Mouse (Mus musculus): ENCODE results near the gene Prkn. TPM values are rescaled to one million over a fixed set of nuclear protein-coding genes. Genes with fewer than 3 reads are reported as not detected.

Prkn gene
- polyA plus RNA-seq, 1 experiment from 2014 or later: 2.1 TPM

DNA sequence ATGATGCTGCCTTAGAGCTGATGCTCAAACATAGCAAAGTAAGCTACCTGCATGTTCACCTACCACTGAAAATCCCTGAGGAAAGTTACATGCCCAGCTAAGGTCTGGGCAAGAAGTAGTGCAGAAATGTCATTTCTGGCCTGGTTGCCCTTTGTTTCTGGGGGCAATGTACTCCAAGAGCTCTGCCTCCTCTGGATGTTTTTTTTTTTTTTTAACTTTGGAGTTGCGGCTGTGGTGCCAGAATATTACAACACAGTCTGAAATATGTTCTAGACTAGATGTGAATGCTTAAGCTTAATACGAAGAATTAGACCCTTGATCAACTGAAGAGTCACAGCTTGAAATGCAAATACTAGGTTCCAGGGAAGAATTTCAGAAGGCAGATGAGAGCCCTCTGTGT lies 911.1 kb downstream of the Prkn start:
- H3K9me3 ChIP-seq: no peaks in the 10 kb centered on the region
- no peaks in the 10 kb centered on the region for H3K36me3 ChIP-seq
- no peaks in the 10 kb centered on the region for H3K27me3 ChIP-seq
- H3K4me2 ChIP-seq (replicated peaks): no peak overlapping the region
- no peak overlapping the region for H3K4me3 ChIP-seq
- no peak overlapping the region for H3K9ac ChIP-seq
- no peak overlapping the region for H3K27ac ChIP-seq
- 87% methylated on average over 2 of the region's 2 CpGs for WGBS
- ATAC-seq (ENCODE audit: low FRiP score, low read depth): no peak
- H3K4me1 ChIP-seq: no peaks in the 10 kb centered on the region

DNA sequence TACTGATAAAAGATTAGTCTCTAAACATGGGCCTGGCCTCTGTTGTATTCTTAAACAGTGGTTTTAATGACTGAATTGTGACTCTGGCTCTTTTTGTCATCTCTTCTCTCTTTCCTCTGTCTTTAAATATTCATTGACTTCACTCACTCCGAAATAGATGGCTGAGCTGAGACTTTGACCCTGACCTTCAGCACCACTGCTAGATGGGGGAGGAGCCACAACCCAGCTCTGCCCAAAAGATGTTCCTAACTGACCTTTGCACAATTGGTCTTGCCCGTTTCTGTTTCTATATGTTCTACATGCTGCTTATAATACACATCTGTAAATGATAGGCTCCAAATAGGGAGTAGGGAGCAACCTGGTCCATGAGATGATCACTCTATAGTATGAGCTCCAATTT lies 912.5 kb downstream of the Prkn start:
- Histone ChIP-seq H3K4me1 (no peaks in the 10 kb centered on the region), H3K27ac (no peak overlapping the region), H3K9ac (no peak overlapping the region), H3K9me3 (no peaks in the 10 kb centered on the region), H3K27me3 (no peaks in the 10 kb centered on the region), H3K4me2 (replicated peaks) (no peak overlapping the region), H3K36me3 (no peaks in the 10 kb centered on the region), H3K4me3 (no peak overlapping the region)
- no peak for ATAC-seq (ENCODE audit: low FRiP score, low read depth)
- WGBS: 47% methylated on average over 2 of the region's 2 CpGs

DNA sequence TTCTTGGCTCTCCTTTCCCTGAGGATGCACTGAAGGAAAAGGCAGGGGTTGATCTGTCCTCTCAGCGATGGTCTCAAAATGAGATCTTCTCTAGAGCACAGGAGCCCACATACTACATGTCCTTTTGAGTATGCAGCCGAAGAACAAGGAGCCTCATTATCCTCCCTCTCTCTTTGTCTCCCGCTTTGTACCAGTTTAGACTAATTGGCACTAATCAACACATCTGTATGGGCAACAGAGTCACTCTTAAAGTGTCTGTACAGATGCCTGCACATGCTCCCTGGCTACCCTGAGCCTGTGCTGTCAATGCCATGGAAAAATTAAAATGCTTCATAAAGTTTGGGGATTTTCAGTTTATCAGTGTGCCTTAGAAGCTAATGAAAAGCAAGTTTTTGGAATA lies 924.9 kb downstream of the Prkn start:
- no peak overlapping the region for H3K9ac ChIP-seq
- H3K27me3 ChIP-seq: no peaks in the 10 kb centered on the region
- 0 out of 2 replicates have a peak, but pooled peaks cover 5% of the 10 kb centered on the region for H3K4me1 ChIP-seq
- H3K36me3 ChIP-seq: no peaks in the 10 kb centered on the region
- ATAC-seq (ENCODE audit: low FRiP score, low read depth): no peak
- H3K4me3 ChIP-seq: no peak overlapping the region
- H3K4me2 ChIP-seq (replicated peaks): no peak overlapping the region
- H3K27ac ChIP-seq: no peak overlapping the region
- WGBS: 63% methylated on average over 3 of the region's 3 CpGs
- no peaks in the 10 kb centered on the region for H3K9me3 ChIP-seq

DNA sequence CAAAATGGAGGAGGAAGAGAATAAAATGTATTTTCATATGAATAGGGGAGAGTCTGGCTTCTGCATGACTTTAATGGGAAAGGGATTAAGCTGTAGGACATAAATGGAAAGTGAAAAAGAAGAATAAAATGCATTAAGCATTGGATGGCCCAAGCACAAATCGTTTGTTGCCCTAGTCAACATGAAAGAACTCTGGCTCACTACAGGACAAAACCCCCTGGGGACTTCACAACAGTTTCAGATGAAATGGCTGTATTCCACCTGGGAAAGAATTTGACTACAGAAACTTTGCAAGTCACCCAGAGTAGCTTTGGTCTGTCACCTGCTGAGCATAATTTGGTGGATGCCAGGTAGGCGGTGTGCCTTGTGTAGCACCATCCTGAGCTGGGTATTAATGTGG lies 925.4 kb downstream of the Prkn start:
- H3K9ac ChIP-seq: no peak overlapping the region
- H3K4me3 ChIP-seq: no peak overlapping the region
- no peaks in the 10 kb centered on the region for H3K9me3 ChIP-seq
- 0 out of 2 replicates have a peak, but pooled peaks cover 5% of the 10 kb centered on the region for H3K4me1 ChIP-seq
- no peak overlapping the region for H3K27ac ChIP-seq
- no peaks in the 10 kb centered on the region for H3K27me3 ChIP-seq
- ATAC-seq (ENCODE audit: low FRiP score, low read depth): no peak
- no peak overlapping the region for H3K4me2 ChIP-seq (replicated peaks)
- no peaks in the 10 kb centered on the region for H3K36me3 ChIP-seq
- WGBS: 36% methylated on average over 2 of the region's 2 CpGs

DNA sequence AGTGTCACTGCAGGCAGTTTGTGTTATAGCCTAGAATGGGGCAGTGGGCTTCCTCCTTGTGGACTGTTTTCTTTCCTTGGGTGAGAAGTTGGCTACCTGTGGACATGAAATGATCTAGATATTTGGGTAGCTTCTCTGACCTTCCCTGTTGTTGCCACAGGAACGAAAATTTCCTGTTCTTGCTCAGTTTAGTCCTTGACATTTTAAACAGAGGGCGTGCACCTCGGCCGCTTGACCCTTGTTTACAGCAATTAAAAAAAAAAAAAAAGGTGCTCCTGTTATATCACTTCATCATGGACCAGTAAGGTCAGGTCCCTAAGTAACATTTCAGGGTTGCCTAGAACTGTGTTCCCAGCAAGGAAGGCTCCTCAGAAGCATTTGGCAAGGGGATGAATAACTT lies 927.1 kb downstream of the Prkn start:
- Histone ChIP-seq H3K4me3 (no peak overlapping the region), H3K4me1 (0 out of 2 replicates have a peak, but pooled peaks cover 5% of the 10 kb centered on the region), H3K9me3 (no peaks in the 10 kb centered on the region), H3K27me3 (no peaks in the 10 kb centered on the region), H3K27ac (no peak overlapping the region), H3K36me3 (no peaks in the 10 kb centered on the region), H3K9ac (no peak overlapping the region), H3K4me2 (replicated peaks) (no peak overlapping the region)
- no peak for ATAC-seq (ENCODE audit: low FRiP score, low read depth)
- 69% methylated on average over 4 of the region's 4 CpGs for WGBS

DNA sequence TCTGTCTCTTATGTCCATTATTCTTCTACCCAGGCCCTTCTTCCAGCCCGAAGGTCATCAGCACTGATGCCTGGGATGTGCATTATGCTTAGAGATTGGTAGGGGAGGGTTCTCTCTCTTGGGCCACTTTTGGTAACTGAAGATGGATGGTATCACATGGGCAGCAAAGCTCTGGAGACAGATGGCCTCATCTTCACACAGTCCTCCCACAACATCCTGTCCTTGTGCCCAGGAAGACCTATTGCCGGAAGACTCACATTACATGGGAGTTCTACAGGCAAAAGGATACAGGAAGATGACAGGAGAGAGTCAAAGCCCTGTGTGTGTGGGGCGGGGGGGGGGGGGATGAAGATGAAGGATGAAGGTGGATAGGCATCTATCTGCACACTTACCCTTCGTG lies 928.2 kb downstream of the Prkn start:
- Histone ChIP-seq H3K4me1 (0 out of 2 replicates have a peak, but pooled peaks cover 5% of the 10 kb centered on the region), H3K4me3 (no peak overlapping the region), H3K9me3 (no peaks in the 10 kb centered on the region), H3K27ac (no peak overlapping the region), H3K36me3 (no peaks in the 10 kb centered on the region), H3K9ac (no peak overlapping the region), H3K4me2 (replicated peaks) (no peak overlapping the region), H3K27me3 (no peaks in the 10 kb centered on the region)
- no peak for ATAC-seq (ENCODE audit: low FRiP score, low read depth)
- WGBS: 80% methylated on average over 4 of the region's 4 CpGs

DNA sequence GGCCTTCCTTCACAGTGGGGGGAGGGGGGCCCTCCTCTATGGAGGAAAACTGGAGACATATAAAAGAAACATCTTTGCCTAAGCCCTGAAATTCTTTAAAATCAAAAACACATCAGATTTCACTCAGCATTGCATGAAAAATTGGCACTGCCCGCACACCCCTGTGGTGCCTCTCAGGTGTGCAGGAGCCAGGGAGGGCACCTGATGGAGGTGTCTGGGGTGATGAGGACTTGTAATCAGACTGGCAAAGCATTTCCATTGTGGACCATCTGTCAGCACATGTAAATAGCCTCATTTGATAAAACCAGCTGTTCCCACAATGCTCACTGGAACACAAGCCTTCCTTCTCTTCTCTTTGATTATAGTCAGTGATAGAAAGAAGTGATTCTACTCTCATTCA lies 928.8 kb downstream of the Prkn start:
- Histone ChIP-seq H3K27me3 (no peaks in the 10 kb centered on the region), H3K9me3 (no peaks in the 10 kb centered on the region), H3K27ac (no peak overlapping the region), H3K36me3 (no peaks in the 10 kb centered on the region), H3K4me3 (no peak overlapping the region), H3K4me2 (replicated peaks) (no peak overlapping the region), H3K9ac (no peak overlapping the region), H3K4me1 (0 out of 2 replicates have a peak, but pooled peaks cover 5% of the 10 kb centered on the region)
- WGBS: 77% methylated on average over 1 of the region's 1 CpGs
- ATAC-seq (ENCODE audit: low FRiP score, low read depth): no peak

DNA sequence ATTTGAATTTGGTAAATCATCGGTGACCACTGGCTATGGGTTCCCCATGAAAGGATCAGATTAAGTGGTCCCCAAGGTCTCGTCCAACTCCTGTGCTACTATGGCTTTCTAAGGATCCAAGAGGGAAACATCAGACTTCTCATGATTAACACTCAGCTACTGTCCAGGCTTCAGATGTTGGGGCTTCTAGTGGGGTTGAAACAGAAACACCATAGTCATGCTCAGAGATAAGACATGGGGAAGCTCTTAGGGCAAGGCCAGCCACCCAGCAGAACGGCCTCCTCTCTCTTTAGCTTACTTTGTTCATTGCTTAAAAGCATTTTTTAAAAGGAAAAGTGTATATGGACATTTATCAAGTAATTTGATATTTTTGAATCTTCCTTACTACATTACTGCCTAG lies 929.3 kb downstream of the Prkn start:
- H3K36me3 ChIP-seq: no peaks in the 10 kb centered on the region
- 76% methylated on average over 3 of the region's 3 CpGs for WGBS
- no peak overlapping the region for H3K4me3 ChIP-seq
- no peaks in the 10 kb centered on the region for H3K27me3 ChIP-seq
- H3K9ac ChIP-seq: no peak overlapping the region
- H3K4me2 ChIP-seq (replicated peaks): no peak overlapping the region
- 0 out of 2 replicates have a peak, but pooled peaks cover 5% of the 10 kb centered on the region for H3K4me1 ChIP-seq
- no peaks in the 10 kb centered on the region for H3K9me3 ChIP-seq
- no peak for ATAC-seq (ENCODE audit: low FRiP score, low read depth)
- H3K27ac ChIP-seq: no peak overlapping the region

DNA sequence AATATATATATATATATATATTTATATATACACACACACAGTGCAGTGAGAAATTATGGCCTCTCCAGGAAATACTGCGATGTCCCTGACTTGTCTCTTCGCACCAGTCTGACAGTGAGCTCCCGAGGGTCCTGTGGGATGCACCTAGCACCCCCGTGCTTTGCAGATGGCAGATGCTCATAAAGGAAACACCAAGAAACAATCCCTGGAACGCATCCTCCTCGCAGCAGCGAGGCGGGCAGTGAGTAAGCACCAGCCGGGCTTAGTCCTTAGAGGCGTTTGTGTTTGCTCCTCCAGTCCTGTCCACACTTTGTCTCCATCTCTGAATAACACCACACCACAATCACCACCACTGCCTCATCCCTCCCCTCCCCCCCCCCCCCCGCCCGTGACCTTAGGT lies 939.4 kb downstream of the Prkn start:
- WGBS: 82% methylated on average over 11 of the region's 12 CpGs
- no peaks in the 10 kb centered on the region for H3K9me3 ChIP-seq
- no peak overlapping the region for H3K27ac ChIP-seq
- no peaks in the 10 kb centered on the region; the same call in 1 of the 2 replicates for H3K4me1 ChIP-seq
- H3K9ac ChIP-seq: no peak overlapping the region
- no peak overlapping the region for H3K4me2 ChIP-seq (replicated peaks)
- no peaks in the 10 kb centered on the region for H3K27me3 ChIP-seq
- no peak for ATAC-seq (ENCODE audit: low FRiP score, low read depth)
- no peaks in the 10 kb centered on the region for H3K36me3 ChIP-seq
- no peak overlapping the region for H3K4me3 ChIP-seq

DNA sequence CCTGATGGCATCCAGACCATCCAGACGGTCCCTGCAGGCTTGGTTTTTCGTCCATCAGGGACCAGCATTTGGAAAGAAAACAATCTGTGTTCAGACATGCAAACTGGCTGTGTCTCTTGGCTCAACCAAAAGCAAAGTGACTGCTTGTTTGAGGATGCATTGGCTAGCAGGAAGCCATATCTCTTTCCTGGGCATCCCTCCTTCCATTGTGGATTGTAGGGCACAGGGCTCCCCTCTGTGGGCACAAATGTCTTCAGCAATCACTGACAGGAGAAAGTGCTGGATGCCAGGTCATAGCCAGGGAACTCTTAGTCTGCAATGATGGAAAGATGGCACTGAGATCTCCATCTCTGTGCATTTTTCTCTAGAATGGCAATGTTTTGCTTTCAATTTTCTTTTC lies 939.8 kb downstream of the Prkn start:
- H3K4me2 ChIP-seq (replicated peaks): no peak overlapping the region
- 33% methylated on average over 2 of the region's 2 CpGs for WGBS
- no peaks in the 10 kb centered on the region for H3K36me3 ChIP-seq

DNA sequence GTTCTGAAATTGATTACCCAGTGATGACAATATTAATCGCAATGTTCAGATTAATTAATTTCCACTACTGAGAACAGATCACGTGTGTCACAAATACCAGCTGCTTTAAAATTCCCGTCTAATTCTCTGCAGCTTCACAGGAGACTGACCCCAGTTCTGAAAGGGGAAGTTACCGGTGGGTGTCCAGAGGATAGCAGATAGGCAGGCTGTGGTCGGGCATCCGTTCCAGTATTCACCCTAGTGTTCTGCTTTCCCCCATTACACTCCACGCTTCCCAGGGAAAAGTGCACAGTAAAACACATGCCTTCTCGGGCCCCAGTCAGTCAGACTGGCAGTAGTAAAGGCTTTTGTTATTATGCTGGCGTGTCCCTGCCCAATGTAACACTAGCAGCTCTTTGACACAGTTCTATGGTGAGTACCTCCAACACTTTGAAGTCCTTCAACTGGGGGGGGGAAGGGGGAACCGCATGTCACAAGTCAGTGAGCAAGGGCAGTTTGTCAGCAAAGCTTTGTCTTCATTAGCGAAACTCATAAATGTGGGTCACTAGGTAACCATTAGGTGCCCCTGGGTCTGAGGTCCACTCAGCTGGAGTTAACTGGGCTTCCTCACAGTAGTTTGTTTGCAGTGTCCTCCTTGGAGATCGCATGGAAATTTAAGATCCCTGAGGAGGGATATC lies 940.8 kb downstream of the Prkn start:
- H3K27me3 ChIP-seq: no peaks in the 10 kb centered on the region
- H3K9me3 ChIP-seq: no peaks in the 10 kb centered on the region
- H3K9ac ChIP-seq: no peak overlapping the region
- ATAC-seq (ENCODE audit: low FRiP score, low read depth): no peak
- no peak overlapping the region for H3K27ac ChIP-seq
- H3K4me2 ChIP-seq (replicated peaks): no peak overlapping the region
- no peaks in the 10 kb centered on the region for H3K36me3 ChIP-seq
- 26% methylated on average over 12 of the region's 12 CpGs for WGBS
- H3K4me3 ChIP-seq: no peak overlapping the region
- no peaks in the 10 kb centered on the region; the same call in 1 of the 2 replicates for H3K4me1 ChIP-seq

More for the DNA sequence above, 939.8 kb downstream of the Prkn start:
- Histone ChIP-seq H3K27ac (no peak overlapping the region), H3K9me3 (no peaks in the 10 kb centered on the region), H3K4me1 (no peaks in the 10 kb centered on the region; the same call in 1 of the 2 replicates), H3K9ac (no peak overlapping the region), H3K4me3 (no peak overlapping the region), H3K27me3 (no peaks in the 10 kb centered on the region)
- ATAC-seq (ENCODE audit: low FRiP score, low read depth): no peak

DNA sequence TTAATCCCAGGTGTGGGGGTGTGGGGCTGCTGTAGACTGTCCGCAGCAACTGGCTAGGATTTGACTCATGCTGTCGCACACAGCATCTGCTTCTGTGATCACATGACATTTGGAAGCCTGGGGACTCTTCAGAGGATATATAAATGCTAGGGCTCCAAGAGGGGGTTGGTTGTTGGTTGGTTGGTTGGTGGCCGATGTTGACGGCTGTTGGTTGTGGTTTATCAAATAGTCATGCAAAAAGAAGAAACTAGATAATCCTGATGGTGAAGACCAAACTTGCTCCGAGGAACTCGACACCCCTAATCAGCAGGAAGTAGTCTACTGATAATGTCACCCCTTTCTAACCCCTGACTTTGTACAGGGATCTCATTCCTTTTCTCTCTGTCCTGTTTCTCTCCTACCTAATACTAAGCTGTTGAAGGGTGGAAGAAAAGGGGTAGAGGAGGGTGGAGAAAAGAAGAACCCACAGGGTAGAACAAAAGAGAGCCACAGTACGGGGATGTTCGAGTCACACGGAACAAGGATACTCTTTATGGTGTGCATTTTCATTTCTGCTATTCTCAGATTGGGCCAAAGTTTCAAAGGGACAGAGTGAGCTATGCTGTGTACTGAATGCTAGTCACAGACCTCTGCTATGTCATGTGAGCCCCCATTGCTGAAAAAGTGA lies 948.2 kb downstream of the Prkn start:
- ATAC-seq (ENCODE audit: low FRiP score, low read depth): no peak
- no peak overlapping the region for H3K27ac ChIP-seq
- no peak overlapping the region for H3K4me3 ChIP-seq
- 85% methylated on average over 9 of the region's 9 CpGs for WGBS
- no peaks in the 10 kb centered on the region for H3K9me3 ChIP-seq
- H3K9ac ChIP-seq: no peak overlapping the region
- no peaks in the 10 kb centered on the region for H3K27me3 ChIP-seq
- no peaks in the 10 kb centered on the region for H3K4me1 ChIP-seq
- no peaks in the 10 kb centered on the region for H3K36me3 ChIP-seq
- no peak overlapping the region for H3K4me2 ChIP-seq (replicated peaks)

DNA sequence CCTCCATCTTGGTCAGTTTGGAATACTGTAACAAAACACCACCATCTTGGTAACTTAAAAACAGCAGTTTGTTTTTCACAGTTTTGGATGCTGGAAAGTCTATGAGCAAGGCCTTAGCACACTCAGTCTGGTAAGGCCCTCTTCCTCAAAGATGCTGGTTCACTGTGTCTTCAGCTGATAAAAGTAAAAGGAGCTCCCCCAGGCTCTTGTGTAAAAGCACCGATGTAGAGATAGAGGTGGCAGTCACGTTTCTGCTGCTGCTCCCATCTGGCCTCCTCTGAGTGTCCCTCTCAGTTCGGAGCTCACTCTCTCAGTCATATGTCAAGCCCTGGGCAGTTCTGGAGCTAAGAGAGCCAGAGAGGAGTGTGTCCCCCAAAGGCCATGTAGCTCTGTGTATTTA lies 955.8 kb downstream of the Prkn start:
- no peak overlapping the region for H3K27ac ChIP-seq
- no peak overlapping the region for H3K9ac ChIP-seq
- H3K27me3 ChIP-seq: no peaks in the 10 kb centered on the region
- H3K4me2 ChIP-seq (replicated peaks): no peak overlapping the region
- 79% methylated on average over 3 of the region's 3 CpGs for WGBS
- no peaks in the 10 kb centered on the region for H3K4me1 ChIP-seq
- no peak for ATAC-seq (ENCODE audit: low FRiP score, low read depth)
- H3K9me3 ChIP-seq: no peaks in the 10 kb centered on the region
- H3K36me3 ChIP-seq: no peaks in the 10 kb centered on the region
- H3K4me3 ChIP-seq: no peak overlapping the region
